Mouse (Mus musculus) hindbrain, embryonic 16.5 days (tissue): Measurements from ENCODE around the gene Nrg3. TPM values are rescaled to one million over a fixed set of nuclear protein-coding genes. Genes with fewer than 3 reads are reported as not detected.
A peak's percentile ranks its signal among the peaks of the same experiment; 100 is the strongest.

Experiments used
- ATAC-seq: fragments of 200-750 bp; cut with Nextera tagmentation; 2 replicates; pipeline ENCODE4 v1.8.0; 2017; ENCODE audit warnings: moderate TSS enrichment, moderate library complexity
- H3K27ac ChIP-seq: fragments of 300-500 bp; sonication (generic); 2 replicates; pipeline ENCODE4 v1.5.1; 2014; ENCODE audit warnings: low read depth, mild to moderate bottlenecking, control low read depth, low read length, moderate library complexity
- H3K27me3 ChIP-seq: fragments of 300-500 bp; sonication (generic); replicated peaks from 2 replicates; pipeline ENCODE4 v1.6.1; 2014; ENCODE audit warnings: low read length; ENCODE audit not compliant: control insufficient read depth, insufficient read depth
- H3K36me3 ChIP-seq: fragments of 300-500 bp; sonication (generic); 2 replicates; pipeline ENCODE4 v1.6.1; 2014; ENCODE audit warnings: mild to moderate bottlenecking, low read length, moderate library complexity, mixed read lengths; ENCODE audit not compliant: control insufficient read depth, insufficient read depth
- H3K4me1 ChIP-seq: fragments of 300-500 bp; sonication (generic); 2 replicates; pipeline ENCODE4 v1.6.1; 2014; ENCODE audit warnings: low read depth, low read length; ENCODE audit not compliant: control insufficient read depth, insufficient read depth
- H3K4me2 ChIP-seq: fragments of 300-500 bp; sonication (generic); 2 replicates; pipeline ENCODE4 v1.6.1; 2014; ENCODE audit warnings: mild to moderate bottlenecking, low read length, control low read depth, moderate library complexity
- H3K4me3 ChIP-seq: fragments of 300-500 bp; sonication (generic); 2 replicates; pipeline ENCODE4 v1.5.1; 2014; ENCODE audit warnings: mild to moderate bottlenecking, low read length, control low read depth, moderate library complexity
- H3K9ac ChIP-seq: fragments of 300-500 bp; sonication (generic); 2 replicates; pipeline ENCODE4 v1.6.1; 2014; ENCODE audit warnings: low read depth, mild to moderate bottlenecking, control low read depth, low read length, moderate library complexity
- H3K9me3 ChIP-seq: fragments of 300-500 bp; sonication (generic); 2 replicates; pipeline ENCODE4 v1.6.1; 2014; ENCODE audit warnings: mild to moderate bottlenecking, low read length, moderate library complexity; ENCODE audit not compliant: control insufficient read depth
- WGBS: fragments of 180-500 bp; shearing (Covaris S2); extraction: QIAGEN DNeasy Blood & Tissue Kit; methylation state at CpG from one replicate; pipeline ENCODE4 v1.1.7; 2014; 5-methylcytosine and 5-hydroxymethylcytosine counted together
- polyA plus RNA-seq: library from polyadenylated mRNA; unstranded; fragments of >200 nt; fragmentation: Nextera tagmentation; extraction: Ambion mirVana; gene quantifications from 2 replicates; pipeline ENCODE4 v1.2.1, GENCODE M21; 2015

Gene Nrg3
- polyA plus RNA-seq, 1 experiment from 2014 or later = 10.2 TPM

DNA sequence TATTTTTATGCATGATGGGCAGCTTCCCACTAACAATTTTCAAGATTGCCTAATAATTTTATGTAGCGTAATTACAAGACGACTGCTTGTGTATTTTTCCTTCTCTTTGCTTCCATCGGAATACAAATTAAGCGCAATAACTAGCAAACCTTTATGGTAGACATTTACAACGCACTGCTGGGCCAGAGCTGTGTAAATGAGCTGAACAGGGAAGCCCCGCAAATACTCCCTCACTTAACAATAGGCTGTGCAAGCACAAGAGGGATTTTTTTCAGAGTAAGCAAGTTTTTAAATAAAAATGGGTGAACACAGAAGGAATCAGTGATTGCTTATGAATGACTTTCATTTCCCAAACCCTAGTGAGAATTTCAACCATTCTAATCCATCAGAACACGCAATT lies 513.5 kb downstream of the Nrg3 start:
- Histone ChIP-seq H3K4me2 (no peak overlapping the region), H3K27ac (no peak overlapping the region), H3K4me1 (no peaks in the 10 kb centered on the region), H3K4me3 (no peak overlapping the region), H3K27me3 (no peaks in the 10 kb centered on the region), H3K9me3 (no peaks in the 10 kb centered on the region), H3K36me3 (no peaks in the 10 kb centered on the region), H3K9ac (no peak overlapping the region)
- 69% methylated on average over 7 of the region's 7 CpGs for WGBS
- no peak for ATAC-seq

GRCm38 (mm10) chr14:38937481-38937880 lies 535.4 kb downstream of the Nrg3 start:
- H3K4me1 ChIP-seq = no peaks in the 10 kb centered on the region
- H3K4me3 ChIP-seq = no peak overlapping the region
- WGBS = 70% methylated on average over 1 of the region's 1 CpGs
- H3K27ac ChIP-seq = no peak overlapping the region
- H3K9ac ChIP-seq = no peak overlapping the region
- no peaks in the 10 kb centered on the region for H3K36me3 ChIP-seq
- no peak overlapping the region for H3K4me2 ChIP-seq
- no peaks in the 10 kb centered on the region for H3K27me3 ChIP-seq
- no peaks in the 10 kb centered on the region for H3K9me3 ChIP-seq
- no peak for ATAC-seq

DNA sequence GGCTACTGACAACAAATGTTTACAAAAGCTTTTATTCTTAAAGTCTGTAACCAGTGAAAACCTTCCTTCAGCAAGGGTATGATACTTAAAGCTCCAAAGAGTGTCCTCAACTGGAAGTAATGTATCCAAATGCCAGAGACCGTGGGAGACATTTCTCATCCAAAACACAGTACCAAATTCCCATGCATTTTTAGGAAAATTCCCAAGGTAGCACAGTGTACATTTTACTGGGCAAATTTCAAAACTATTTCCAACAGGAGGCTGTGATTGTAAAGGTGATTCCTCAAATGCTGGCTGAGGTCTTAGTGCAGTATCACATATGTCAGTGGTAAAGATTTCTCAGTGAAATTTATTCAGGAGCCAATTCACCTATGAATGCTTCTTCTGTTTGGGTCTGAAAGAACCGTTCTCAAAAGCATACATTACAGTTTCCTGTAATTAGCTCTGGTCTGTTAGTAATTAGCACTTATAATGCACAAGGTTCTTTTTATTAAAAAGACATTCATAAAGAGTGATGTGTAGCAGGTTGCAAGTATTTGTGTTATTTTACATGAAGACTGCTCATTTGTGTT lies 536.3 kb downstream of the Nrg3 start:
- Histone ChIP-seq H3K4me3 (no peak overlapping the region), H3K9me3 (no peaks in the 10 kb centered on the region), H3K9ac (no peak overlapping the region), H3K4me2 (no peak overlapping the region), H3K36me3 (no peaks in the 10 kb centered on the region), H3K27me3 (no peaks in the 10 kb centered on the region), H3K4me1 (no peaks in the 10 kb centered on the region), H3K27ac (no peak overlapping the region)
- 32% methylated on average over 2 of the region's 2 CpGs for WGBS
- ATAC-seq = no peak

DNA sequence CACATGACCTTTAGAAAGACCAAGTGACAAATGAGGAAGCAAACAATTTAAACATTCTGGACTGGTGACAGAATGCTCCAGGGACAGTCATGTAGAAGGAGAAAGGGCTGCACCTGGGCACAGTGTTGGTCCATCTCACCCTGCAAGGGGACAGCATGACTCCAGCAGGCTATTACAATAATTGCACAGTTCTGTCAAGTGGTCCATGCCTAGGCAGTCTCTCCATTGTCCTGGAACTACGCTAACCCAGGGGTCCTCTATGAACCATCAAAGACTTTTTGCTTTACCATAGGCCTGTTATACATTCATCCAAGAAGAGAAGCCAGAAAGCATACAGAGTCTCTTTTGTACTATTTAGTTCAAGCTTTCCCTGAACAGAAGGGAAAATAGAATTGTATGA lies 549.2 kb downstream of the Nrg3 start:
- Histone ChIP-seq H3K4me2 (no peak overlapping the region), H3K9me3 (no peaks in the 10 kb centered on the region), H3K27me3 (no peaks in the 10 kb centered on the region), H3K4me3 (no peak overlapping the region), H3K27ac (no peak overlapping the region), H3K9ac (no peak overlapping the region), H3K4me1 (no peaks in the 10 kb centered on the region), H3K36me3 (no peaks in the 10 kb centered on the region)
- WGBS = 70% methylated on average over 1 of the region's 1 CpGs
- no peak for ATAC-seq

- no peaks in the 10 kb centered on the region for H3K36me3 ChIP-seq
- H3K4me2 ChIP-seq = no peak overlapping the region
- ATAC-seq = no peak
- no peak overlapping the region for H3K4me3 ChIP-seq
- no peaks in the 10 kb centered on the region for H3K9me3 ChIP-seq
- no peak overlapping the region for H3K27ac ChIP-seq
- WGBS = 82% methylated on average over 2 of the region's 2 CpGs
- no peaks in the 10 kb centered on the region for H3K4me1 ChIP-seq
- H3K9ac ChIP-seq = no peak overlapping the region
- no peaks in the 10 kb centered on the region for H3K27me3 ChIP-seq
These were observed 552.1 kb downstream of the Nrg3 start for GRCm38 (mm10) chr14:38920800-38921199.

- no peaks in the 10 kb centered on the region for H3K36me3 ChIP-seq
- no peak overlapping the region for H3K4me3 ChIP-seq
- H3K27ac ChIP-seq = no peak overlapping the region
- H3K9ac ChIP-seq = no peak overlapping the region
- 63% methylated on average over 2 of the region's 2 CpGs for WGBS
- H3K9me3 ChIP-seq = no peaks in the 10 kb centered on the region
- ATAC-seq = no peak
- no peaks in the 10 kb centered on the region for H3K27me3 ChIP-seq
- no peaks in the 10 kb centered on the region for H3K4me1 ChIP-seq
- no peak overlapping the region for H3K4me2 ChIP-seq
These were observed 602.3 kb downstream of the Nrg3 start for GRCm38 (mm10) chr14:38870591-38870990.

DNA sequence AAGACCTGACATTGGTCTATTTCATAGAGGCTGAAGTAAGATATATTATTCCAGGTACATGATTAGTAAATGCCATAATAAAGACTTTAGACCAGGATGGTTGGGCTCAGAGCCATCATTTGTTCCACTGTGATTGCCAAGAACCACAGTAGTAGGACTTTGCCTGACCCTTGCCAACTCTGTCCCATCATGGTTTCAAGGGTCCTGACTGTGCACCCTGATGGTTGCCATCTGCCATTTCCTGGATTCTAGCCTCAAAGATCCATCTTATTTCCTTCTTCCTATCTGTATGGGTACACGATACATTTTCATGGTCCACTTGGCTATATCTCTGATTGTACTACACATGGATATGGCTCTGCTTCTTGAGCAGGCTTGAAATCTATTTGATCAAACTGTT lies 625.3 kb downstream of the Nrg3 start:
- 81% methylated on average over 1 of the region's 1 CpGs for WGBS

DNA sequence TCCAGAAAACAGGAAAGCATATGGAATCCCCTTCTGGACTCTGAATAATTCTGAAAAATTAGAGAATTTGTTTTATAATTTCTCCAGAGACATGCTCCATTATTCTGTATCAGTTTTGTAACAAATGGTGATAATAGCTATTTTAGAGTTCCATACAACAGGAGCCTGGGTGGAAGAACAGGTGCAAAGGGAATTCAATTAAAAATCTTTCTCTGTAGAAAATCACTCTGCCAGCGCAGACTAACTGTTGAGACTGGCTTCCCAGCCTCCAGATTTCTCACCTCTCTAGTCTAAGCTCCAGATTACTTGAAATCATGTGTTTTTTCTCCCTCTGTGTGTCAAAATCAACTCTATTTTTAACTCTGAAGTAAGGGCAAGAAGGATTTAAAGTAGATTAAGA lies 625.8 kb downstream of the Nrg3 start:
- no peak overlapping the region for H3K4me2 ChIP-seq
- H3K36me3 ChIP-seq = no peaks in the 10 kb centered on the region
- H3K9ac ChIP-seq = no peak overlapping the region
- no peaks in the 10 kb centered on the region for H3K4me1 ChIP-seq
- no peak for ATAC-seq
- H3K27ac ChIP-seq = no peak overlapping the region
- H3K9me3 ChIP-seq = no peaks in the 10 kb centered on the region
- no peaks in the 10 kb centered on the region for H3K27me3 ChIP-seq
- 63% methylated on average over 1 of the region's 1 CpGs for WGBS
- no peak overlapping the region for H3K4me3 ChIP-seq

More for the DNA sequence above, 625.3 kb downstream of the Nrg3 start:
- Histone ChIP-seq H3K9me3 (no peaks in the 10 kb centered on the region), H3K27me3 (no peaks in the 10 kb centered on the region), H3K4me2 (no peak overlapping the region), H3K4me3 (no peak overlapping the region), H3K36me3 (no peaks in the 10 kb centered on the region), H3K27ac (no peak overlapping the region), H3K4me1 (no peaks in the 10 kb centered on the region), H3K9ac (no peak overlapping the region)
- ATAC-seq = peak; percentile 76

- H3K27ac ChIP-seq = no peak overlapping the region
These were observed 637.9 kb downstream of the Nrg3 start for GRCm38 (mm10) chr14:38835006-38835405.

GRCm38 (mm10) chr14:38824891-38825290 lies 648.0 kb downstream of the Nrg3 start:
- WGBS = 53% methylated on average over 1 of the region's 1 CpGs
- Histone ChIP-seq H3K27me3 (no peaks in the 10 kb centered on the region), H3K36me3 (no peaks in the 10 kb centered on the region), H3K4me2 (no peak overlapping the region), H3K27ac (no peak overlapping the region), H3K9ac (no peak overlapping the region), H3K4me1 (peaks cover 2% of the 10 kb centered on the region; the same call in 1 of the 2 replicates), H3K4me3 (no peak overlapping the region), H3K9me3 (no peaks in the 10 kb centered on the region)
- ATAC-seq = peak; percentile 74

More at GRCm38 (mm10) chr14:38835006-38835405, 637.9 kb downstream of the Nrg3 start:
- Histone ChIP-seq H3K4me1 (no peaks in the 10 kb centered on the region), H3K9me3 (no peaks in the 10 kb centered on the region), H3K4me2 (no peak overlapping the region), H3K36me3 (no peaks in the 10 kb centered on the region), H3K9ac (no peak overlapping the region), H3K27me3 (no peaks in the 10 kb centered on the region), H3K4me3 (no peak overlapping the region)
- 90% methylated on average over 4 of the region's 4 CpGs for WGBS
- no peak for ATAC-seq
